Mouse (Mus musculus) G1E-ER4 (cell line): Measurements from ENCODE around the gene Atp2a2. TPM values are rescaled to one million over a fixed set of nuclear protein-coding genes. Genes with fewer than 3 reads are reported as not detected.

Experiments used
- GATA1 ChIP-seq: IDR thresholded peaks from one replicate; pipeline ENCODE4 v1.8.0; 2012; ENCODE audit warnings: low read length, inconsistent platforms
- polyA plus RNA-seq: library from polyadenylated mRNA; stranded (reverse); fragments of >175 nt; gene quantifications from 2 replicates; pipeline ENCODE4 v1.2.3, GENCODE M21; 2012

The Atp2a2 gene
- polyA plus RNA-seq, 1 experiment: 53.5 TPM

DNA sequence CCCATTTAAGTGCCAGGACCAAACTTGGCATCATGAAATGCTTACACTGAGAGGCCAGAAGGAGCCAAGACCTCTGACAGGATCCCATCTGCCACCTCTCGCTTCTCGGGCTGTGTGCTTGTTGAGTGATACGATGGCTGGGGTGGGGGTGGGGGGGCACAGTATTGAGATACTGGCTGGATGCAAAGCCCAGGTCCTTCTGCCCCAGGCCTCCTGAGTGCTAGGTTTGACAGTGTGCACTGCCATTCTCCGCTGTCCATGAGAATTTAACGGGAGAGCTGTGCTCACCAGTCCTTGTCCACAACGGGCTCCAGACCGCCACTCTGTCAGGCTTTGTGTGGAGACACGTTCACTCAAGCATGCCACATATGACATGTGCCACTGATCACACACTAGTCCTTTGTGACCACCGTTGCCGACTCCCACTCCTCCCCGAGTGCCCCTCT lies 6.9 kb upstream of the Atp2a2 start:
- TF ChIP-seq GATA1: no peak

DNA sequence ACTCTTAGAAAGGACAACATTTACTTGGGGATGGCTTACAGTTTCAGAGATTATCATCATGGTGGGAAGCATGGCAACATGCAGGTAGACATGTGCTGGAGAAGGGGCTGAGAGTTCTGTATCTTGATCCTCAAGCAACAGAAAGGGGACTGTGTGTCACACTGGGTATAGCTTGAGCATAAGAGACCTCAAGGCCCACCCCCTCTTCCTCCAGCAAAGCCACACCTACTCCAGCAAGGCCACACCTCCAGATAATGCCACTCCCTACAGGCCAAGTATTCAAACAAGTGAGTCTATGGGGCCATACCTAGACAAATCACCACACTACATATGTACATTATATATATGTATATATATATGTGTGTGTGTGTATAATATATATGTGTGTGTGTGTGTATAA lies 5.4 kb upstream of the Atp2a2 start:
- TF ChIP-seq GATA1: no peak

DNA sequence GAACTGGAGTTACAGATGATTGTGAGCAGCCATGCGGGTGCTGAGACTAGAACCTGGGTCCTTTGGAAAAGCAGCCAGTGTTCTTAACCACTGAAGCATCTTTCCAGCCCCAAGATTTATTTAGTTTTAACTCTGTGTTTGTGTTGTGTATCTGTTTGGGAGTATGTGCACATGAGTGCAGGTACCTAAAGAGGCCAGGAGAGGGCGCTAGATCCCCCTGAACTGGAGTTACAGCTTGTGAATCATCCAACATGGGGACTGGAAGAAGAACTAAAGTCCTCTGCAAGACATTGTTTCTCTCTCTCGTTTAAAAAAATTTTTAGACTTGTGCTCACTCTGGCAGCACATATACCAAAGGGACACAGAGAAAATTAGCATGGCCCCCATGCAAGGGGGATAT lies 4.4 kb upstream of the Atp2a2 start:
- no peak for TF ChIP-seq GATA1

DNA sequence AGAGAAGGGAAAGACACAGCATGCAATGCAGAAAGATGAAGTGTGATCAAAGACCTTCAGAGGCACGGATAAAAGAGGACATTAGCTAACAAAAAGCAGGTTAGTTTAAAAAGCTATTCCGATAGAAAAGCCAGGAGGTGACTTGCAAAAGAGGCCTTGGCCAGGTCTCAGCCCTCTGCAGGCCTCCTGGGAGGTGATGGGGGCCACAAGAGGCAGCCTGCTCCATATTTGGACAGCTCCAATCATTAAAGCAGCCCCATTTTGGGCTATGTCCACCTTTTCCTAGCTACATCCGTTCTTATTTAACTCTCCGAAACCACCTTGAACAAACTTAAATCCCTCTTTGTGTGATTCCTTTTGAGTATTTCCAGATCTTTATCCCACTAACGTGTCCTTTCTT lies 3.5 kb upstream of the Atp2a2 start:
- TF ChIP-seq GATA1: no peak

DNA sequence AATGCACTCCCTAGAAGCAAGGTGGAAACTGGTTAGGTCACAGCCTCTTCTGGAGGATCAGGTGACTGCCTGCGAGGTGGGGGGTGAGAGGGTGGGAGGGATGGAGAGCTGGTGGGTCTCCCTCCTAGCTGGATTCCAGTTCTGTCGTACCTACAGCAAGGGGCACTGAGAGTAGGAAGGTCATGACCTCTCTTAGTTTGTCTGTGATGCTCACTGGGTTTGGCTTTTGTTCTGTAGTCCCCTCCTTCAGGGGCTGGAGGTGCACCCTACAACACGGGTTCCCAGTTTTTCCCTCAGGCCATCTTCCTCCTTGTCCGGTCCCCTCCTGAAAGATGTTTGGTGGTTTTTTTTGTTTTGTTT lies 1.7 kb upstream of the Atp2a2 start:
- no peak for TF ChIP-seq GATA1

DNA sequence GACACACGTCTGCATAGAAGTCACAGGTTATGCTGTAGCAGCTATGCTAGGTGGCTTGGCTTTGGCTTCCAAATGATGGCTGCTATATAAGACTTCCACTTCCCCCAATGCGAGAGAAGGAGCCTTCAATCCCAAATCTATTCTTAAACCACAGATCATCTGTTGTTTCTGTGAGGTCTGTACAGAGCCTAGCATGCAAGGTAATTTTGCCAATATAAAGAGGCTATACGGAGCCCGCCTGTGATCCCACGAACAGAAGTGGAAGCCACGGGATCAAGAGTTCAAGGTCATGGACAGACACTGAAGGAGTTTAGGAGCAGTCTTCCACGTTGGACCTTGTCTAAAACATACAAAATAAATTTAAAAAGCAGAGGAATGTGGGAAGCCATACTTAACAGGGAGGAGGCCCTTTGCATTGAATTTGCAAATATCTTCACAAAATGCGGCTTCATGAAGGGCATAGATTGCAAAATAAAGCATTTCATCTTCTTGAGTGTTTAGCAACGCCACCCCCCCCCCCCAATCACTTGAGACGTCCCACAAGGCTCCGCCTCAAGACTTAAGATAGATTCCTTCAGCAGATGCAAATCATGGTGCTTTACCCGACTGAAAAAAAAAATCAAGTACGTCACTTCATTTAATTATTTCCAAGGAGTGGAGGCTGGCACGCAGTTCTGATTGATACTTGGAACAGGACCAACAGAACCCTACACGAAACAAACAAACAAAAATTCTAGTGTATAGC lies 1.2 kb upstream of the Atp2a2 start:
- no peak for TF ChIP-seq GATA1

DNA sequence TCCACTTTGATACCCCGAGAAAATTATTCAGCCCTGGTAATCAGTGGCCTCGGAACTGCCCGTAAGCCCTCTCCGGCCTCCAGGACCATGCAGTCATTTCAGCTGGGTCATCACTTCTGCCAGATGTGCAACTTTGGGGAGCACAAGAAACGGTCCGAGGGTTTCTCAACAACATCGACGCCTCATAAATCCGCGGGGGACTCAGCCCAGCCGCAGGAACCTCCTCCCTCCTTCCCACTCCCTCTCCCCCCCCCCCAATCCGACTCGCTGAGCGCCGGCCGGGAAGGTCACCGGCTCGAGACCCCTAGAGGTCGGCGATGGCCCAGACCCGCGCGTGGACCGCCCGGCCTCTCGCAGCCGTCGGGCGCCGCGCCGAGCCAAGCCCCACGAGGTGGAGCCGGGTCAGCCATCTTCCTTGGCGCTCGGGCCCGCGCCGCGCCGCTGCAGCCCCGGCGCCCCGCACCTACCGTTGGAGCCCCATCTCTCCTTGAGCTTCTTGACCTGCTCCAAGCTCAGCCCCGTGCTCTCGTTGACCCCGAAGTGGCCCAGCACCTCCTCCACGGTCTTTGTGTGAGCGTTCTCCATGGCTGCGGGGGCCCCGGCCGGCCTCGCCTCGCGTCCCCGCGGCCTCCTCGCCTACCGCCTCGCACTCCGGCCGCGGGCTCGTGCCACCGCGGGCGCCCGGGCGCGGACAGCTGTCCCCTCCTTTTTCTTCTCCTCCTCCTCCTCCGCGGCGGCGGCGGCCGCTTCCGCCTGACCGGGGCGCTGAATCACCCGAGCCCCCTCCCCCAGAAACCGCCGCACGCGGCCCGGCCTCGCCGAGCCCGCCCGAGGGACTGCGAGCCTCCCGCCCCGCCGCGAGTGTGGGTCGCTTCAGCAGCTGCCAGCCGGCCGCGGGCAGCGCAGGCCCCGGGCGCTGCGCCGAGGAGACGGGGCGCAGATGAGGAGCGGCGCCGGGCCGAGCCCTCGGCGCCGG lies 636 bp downstream of the Atp2a2 start:
- no peak for TF ChIP-seq GATA1

DNA sequence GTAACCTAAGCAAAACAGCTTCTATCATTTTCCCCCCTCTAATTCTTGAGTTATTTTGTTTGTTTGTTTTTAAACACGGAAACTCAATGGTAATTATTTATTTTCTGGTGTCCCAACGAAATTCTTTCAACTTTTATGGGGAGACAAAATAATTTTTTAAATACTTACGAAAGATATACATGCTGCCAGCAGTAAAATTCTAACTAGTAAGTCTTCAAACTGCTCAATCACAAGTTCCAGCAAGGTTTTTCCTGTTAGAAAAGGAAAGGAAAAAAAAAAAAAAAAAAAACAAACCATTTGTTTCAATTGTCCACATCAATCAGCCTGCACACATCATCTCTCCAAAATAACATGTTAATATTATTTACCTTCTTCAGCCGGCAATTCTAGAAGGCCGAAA lies 1.5 kb downstream of the Atp2a2 start:
- TF ChIP-seq GATA1: no peak

DNA sequence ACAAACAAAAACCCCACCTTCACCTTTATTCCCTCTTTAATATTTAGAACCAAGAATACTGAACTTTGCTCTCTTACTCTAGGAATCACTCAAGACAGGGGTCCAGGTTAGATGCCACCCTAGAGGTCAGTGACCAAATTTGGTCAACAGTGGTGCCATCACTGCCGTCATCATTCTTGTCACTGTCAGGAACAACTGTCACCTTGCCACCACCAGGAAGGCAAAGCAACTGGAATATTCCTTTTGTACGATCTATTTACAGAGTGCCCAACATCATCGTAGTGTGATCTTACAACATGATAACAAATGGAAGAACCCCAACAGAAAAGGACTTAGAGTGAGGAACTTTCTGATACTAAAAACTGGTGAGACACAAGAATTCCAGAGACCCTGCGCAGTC lies 1.9 kb downstream of the Atp2a2 start:
- TF ChIP-seq GATA1: no peak

DNA sequence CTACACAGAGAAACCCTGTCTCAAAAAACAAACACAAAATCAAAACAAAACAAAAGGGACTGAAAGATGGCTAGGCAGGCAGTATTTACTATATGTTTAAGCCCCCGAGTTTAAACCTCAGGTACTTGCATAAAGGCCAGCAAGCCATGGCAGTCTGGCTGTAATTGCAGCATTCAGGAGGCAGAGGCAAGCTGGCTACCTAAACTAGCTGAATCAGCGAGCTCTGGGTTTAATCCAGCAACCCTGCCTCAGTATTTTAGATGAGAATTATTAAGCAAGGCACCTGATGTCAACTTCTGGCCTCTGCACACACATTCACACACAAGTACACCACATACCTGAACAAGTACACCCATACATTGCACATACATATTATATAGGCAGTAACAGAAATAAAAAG lies 4.0 kb downstream of the Atp2a2 start:
- TF ChIP-seq GATA1: no peak

DNA sequence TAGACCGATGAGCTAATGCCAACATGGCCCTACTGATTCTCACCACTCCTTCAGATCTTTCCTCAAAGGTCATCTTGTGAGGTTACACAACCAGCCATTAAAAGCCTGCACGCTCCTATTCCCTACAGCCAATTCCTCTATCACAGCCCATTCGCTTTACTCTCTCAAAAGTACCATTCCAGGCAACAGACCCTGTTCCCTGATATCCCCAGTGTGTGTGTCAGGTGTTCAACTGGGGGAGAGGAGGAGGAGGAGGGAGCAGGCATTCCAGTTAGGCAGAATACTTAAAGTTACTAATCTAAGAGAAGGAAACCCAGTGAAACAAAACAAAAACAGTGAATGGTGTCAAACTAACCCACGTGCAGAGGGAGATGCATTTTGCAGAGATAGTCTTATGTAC lies 5.0 kb downstream of the Atp2a2 start:
- no peak for TF ChIP-seq GATA1

DNA sequence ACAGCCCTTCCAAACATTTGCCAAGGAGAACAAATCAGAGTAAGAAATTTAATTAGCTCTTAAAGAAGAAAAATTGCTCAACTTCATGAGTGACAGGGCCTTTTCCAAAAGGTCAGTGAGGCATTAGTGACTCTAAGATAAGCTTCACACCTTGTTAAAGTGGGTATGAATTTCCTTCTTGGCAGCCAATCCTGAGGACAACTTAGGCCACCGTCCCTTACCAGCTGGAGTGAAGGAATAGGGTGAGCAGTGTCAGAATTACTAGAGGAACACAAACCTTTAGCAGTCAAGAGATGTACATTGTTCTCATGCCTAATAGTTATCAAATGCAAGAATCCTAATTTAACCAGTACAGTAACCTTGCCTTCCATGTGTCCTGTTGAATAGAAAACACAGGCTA lies 7.6 kb downstream of the Atp2a2 start:
- TF ChIP-seq GATA1: no peak

DNA sequence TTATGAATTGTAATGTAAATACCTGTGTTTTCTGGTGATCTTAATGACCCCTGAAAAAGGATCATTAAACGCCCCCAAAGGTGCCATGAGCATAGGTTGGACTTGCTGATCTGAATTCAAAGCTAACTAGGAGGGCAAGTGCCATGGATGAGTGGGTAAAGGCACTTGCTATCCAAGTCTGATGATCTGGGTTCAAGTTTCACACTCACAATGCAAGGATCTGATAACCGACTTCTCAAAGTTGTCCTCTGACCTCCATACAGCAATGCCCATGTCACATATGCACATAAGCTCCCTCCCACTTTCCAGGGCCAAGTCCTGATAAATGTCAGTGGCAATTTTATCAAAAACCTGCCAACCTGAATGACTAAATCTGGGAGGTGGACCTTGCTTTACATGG lies 9.0 kb downstream of the Atp2a2 start:
- TF ChIP-seq GATA1: no peak

DNA sequence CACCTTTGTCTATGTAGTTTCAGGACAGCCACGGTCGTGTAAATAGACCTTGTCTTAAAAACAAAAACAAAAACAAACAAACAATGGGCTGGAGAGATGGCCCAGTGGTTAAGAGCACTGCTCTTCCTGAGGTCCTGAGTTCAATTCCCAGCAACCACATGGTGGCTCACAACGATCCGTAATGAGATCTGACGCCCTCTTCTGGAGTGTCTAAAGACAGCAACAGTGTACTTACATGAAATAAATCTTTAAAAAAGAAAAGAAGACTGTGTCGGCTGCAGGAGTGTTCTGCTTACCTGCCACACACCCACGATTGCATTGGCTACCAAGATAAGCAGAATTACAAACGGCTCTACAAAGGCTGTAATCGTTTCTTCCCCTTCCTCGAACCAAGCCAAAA lies 10.6 kb downstream of the Atp2a2 start:
- no peak for TF ChIP-seq GATA1

DNA sequence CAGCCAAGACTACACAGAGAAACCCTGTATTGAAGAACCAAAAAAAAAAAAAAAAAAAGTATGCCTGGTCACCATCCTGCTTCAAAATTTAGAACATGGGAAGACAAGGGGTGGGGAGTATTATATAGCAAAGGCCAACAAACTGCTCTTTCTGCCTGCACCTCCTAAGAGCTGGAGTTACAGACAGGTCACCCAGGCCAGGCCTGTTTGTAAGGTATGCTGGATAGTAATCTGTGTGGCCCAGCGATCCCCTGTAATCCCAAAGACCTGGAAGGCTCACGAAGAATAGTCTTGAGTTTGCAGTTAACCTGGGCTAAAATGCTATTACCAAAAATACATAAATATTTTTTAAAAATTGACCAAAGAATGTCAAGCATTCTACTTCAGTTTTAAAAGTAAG lies 11.9 kb downstream of the Atp2a2 start:
- TF ChIP-seq GATA1: no peak

DNA sequence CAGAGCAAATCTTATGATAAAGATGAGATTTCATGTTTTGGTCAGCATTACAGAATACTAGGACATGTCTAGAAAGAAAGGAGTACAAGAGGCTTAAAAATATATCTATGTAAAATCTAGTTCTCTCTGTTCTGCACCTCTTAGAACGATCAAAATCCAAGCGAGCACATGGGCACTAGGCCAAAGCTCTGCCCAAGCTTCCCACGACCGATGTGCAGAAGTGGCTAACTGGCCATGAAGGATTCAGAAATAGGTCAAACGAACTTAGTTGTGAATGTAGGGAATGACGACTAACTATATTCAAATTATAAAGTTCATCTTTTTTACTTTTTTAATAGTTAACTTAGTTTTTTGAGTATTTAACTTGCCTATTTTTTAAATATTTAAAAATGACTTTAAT lies 14.2 kb downstream of the Atp2a2 start:
- TF ChIP-seq GATA1: no peak
